Mouse (Mus musculus) cortical plate, adult 2 months (tissue): ENCODE data around the gene Tectb.

Experiments used
- CTCF ChIP-seq: fragments of 200-500 bp; IDR thresholded peaks from 2 replicates; pipeline ENCODE4 v1.5.1; 2011; ENCODE audit warnings: mild to moderate bottlenecking, control low read depth, low read length; ENCODE audit not compliant: insufficient read depth; ENCODE audit errors: extremely low read depth
- POLR2A ChIP-seq: fragments of 200-500 bp; IDR thresholded peaks from 2 replicates; pipeline ENCODE4 v1.6.1; 2011; ENCODE audit warnings: mild to moderate bottlenecking, low read length, control low read depth; ENCODE audit not compliant: insufficient read depth; ENCODE audit errors: extremely low read depth

DNA sequence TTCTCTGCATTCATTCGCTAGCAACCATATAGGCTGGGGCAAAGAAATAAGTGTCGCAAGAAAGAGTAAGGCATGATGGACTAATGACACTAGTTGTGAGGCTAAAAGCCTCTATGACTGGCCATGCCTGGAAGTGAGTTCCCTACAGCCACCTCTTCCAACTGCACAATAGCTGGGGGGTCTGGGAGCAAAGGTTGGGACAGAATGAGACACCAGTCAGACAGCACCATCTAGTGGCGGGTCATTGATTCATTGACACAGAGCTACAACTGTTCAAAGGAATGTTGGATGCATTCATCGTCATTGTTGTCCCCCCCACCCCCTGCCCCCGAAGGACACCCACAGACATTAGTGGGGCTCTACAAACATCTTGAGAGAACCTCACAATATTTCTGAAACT is 17.8 kb downstream of the Tectb start:
- peak; percentile 78 for TF ChIP-seq CTCF
- no peak for TF ChIP-seq POLR2A
